Mouse (Mus musculus): ENCODE data around the gene Rbl1. TPM values are rescaled to one million over a fixed set of nuclear protein-coding genes. Genes with fewer than 3 reads are reported as not detected.
A peak's percentile ranks its signal among the peaks of the same experiment; 100 is the strongest.

The Rbl1 gene
- polyA plus RNA-seq, 1 experiment, result 1.3 TPM

DNA sequence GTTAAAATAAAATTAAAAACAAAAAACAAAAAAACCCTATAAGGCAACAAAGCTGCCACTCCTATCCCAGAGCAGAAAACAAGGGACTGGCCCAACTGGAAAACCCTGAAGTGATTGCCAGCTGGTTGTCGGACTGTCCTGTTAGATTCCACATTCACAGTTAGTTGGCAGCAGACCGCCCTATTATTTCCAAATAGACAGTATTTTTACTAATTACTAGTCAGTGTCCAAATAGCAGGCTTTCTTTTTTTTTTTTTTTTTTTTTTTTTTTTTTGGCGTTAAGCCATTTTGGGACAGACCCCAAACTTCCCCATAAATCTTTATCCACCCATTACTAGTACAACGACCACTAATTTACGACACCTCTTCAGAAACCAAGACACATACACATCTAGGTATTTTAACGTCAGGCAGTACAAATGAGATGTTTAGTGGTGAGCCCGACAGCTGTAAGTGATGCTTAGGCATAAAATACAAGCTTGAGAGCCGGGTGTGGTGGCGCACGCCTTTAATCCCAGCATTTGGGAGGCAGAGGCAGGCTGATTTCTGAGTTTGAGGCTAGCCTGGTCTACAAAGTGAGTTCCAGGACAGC is 68.7 kb downstream of the Rbl1 start:
- Histone ChIP-seq H3K4me1 (peaks cover 64% of the 10 kb centered on the region), H3K4me3 (replicated peaks) (peak overlapping the region; percentile 98), H3K27me3 (replicated peaks) (no peaks in the 10 kb centered on the region), H3K36me3 (replicated peaks; ENCODE audit: low read length) (peaks cover 3% of the 10 kb centered on the region), H3K9me3 (no peaks in the 10 kb centered on the region; the same call in 1 of the 2 replicates)
- no peak for TF ChIP-seq GATA1 (IDR thresholded peaks at IDR 0.05; ENCODE audit: borderline replicate concordance, low read length)
- TF ChIP-seq FLI1 (IDR thresholded peaks at IDR 0.05; ENCODE audit: low read length), result no peak

DNA sequence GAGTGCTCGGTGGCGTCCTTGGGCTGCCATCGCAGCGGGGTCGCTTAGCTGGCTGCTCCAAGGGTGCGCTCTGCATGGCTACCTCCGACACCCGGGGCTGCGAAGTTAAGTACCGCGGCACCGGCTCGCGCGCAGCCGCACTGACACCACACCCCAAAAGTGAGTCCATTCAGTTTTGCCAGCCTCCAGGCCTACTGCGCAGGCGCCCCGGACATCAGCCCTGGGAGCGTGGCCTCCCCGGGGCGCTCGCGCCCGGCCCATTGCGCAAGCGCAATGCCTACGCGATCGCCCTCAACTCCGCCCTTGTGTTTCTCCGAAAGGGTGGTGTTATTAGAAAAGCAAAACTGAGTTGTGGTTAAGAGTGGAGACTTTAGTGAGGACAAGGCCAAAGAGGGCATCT is 69.3 kb downstream of the Rbl1 start, which contains the start of gene Samhd1:
Samhd1 (minus strand) TSS at position 252 of the 400 bp plus-strand sequence.
- H3K36me3 ChIP-seq (replicated peaks; ENCODE audit: low read length), result peaks cover 3% of the 10 kb centered on the region
- H3K27me3 ChIP-seq (replicated peaks), result no peaks in the 10 kb centered on the region
- H3K9me3 ChIP-seq, result no peaks in the 10 kb centered on the region; the same call in 1 of the 2 replicates
- H3K4me1 ChIP-seq, result peaks cover 70% of the 10 kb centered on the region
- TF ChIP-seq GATA1 (IDR thresholded peaks at IDR 0.05; ENCODE audit: borderline replicate concordance, low read length) (no peak), FLI1 (IDR thresholded peaks at IDR 0.05; ENCODE audit: low read length) (no peak)
- H3K4me3 ChIP-seq (replicated peaks), result peak within 1 kb of the TSS; percentile 98

DNA sequence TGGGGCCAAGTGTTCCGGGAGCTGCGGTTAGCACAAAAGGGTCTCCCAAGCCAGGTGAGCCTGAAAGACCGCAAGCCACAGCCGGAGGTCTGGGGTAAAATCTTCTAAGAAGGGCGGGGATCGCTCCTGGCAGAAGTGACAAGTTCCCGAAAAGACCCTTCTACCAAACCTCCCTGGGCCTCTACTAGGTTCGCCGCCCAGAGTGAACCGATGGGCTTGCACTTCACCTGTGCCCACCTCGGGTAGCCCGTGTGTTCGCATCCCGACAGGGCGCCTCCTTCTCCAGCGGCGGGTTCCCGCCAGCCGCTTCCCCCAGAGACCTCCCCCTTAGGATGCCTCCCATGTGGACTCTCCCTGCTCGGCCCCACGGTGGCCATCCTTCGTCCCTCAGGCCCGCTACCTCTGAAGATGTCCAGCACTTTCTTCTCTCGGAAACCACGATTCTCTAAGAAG is 69.8 kb downstream of the Rbl1 start:
- peaks cover 73% of the 10 kb centered on the region for H3K4me1 ChIP-seq
- H3K9me3 ChIP-seq, result no peaks in the 10 kb centered on the region
- TF ChIP-seq GATA1 (IDR thresholded peaks at IDR 0.05; ENCODE audit: borderline replicate concordance, low read length) (no peak), FLI1 (IDR thresholded peaks at IDR 0.05; ENCODE audit: low read length) (no peak)
- H3K36me3 ChIP-seq (replicated peaks; ENCODE audit: low read length), result peaks cover 3% of the 10 kb centered on the region
- H3K27me3 ChIP-seq (replicated peaks), result no peaks in the 10 kb centered on the region
- peak overlapping the region; percentile 98 for H3K4me3 ChIP-seq (replicated peaks)

DNA sequence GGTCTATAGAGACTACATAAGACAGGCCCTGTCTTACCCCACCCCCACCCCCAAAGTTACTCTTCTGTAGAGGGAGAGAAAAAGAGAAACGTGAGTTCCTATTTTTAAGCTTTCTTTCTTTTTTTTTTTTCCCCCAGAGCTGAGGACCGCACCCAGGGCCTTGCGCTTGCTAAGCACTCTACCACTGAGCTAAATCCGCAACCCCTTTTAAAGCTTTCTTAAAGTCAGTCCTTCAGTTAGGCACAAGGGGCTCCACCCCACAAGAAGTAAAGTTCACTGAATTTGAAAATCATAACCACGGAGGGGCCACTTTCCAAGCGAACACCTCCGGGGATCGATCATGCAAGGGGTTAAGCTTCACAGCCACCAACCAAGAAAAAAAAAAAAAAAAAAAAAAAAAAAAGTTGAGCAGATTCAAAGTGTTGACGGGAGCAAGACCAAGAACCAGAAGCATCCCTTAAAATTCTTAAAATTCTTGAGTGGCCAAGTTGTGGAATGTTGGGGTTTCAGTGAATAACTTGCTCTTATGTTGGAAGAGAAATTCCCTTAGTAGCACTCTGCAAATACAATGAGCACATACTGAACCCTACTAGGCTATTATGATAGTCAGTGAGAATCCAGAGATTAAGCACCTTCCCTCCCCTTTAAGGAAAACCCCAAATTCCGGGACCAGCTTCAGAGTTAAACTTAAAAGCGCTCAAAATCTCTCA is 70.4 kb downstream of the Rbl1 start:
- TF ChIP-seq FLI1 (IDR thresholded peaks at IDR 0.05; ENCODE audit: low read length) (no peak), GATA1 (IDR thresholded peaks at IDR 0.05; ENCODE audit: borderline replicate concordance, low read length) (no peak)
- H3K4me1 ChIP-seq, result peaks cover 72% of the 10 kb centered on the region
- H3K4me3 ChIP-seq (replicated peaks), result peak overlapping the region; percentile 98
- H3K27me3 ChIP-seq (replicated peaks), result no peaks in the 10 kb centered on the region
- no peaks in the 10 kb centered on the region for H3K9me3 ChIP-seq
- H3K36me3 ChIP-seq (replicated peaks; ENCODE audit: low read length), result no peaks in the 10 kb centered on the region

DNA sequence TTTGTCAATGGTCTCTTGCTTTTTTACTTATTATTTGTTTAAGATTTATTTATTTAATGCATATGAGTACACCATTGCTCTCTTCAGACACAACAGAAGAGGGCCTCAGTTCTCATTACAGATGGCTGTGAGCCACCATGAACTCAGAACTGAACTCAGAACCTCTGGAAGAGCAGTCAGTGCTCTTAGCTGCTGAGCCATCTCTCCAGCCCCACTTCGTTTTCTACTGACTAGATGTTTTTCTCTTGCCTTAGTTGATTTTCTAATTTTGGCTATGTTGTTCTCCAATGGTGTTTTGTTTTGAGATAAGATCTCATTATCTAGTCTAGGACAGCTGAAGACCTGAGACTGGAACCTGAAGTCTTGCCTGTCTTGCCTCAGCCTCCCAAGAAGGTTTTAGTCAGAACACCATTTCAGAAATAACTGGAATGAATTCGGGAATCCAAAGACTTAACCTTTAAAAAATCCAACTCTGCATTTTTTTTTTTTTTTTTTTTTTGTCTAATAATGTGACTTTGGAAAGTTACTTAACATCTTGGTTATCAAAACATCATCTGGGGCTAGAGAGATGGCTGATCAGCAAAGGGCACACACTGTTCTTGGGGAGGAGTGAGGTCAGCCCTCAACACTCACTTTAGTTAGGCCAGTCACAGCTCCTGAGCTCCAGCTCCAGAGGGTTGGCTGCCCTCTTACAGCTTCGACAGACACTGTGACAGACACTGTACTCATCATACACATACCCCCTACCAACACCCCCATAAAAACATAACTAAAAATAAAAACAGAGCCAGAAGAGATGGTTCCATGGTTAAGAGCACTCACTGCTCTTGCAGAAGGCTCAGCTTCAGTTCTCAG is 71.4 kb downstream of the Rbl1 start:
- Histone ChIP-seq H3K36me3 (replicated peaks; ENCODE audit: low read length) (peaks cover 6% of the 10 kb centered on the region), H3K4me1 (peaks cover 69% of the 10 kb centered on the region), H3K27me3 (replicated peaks) (no peaks in the 10 kb centered on the region), H3K9me3 (no peaks in the 10 kb centered on the region), H3K4me3 (replicated peaks) (peak overlapping the region; percentile 86)
- TF ChIP-seq FLI1 (IDR thresholded peaks at IDR 0.05; ENCODE audit: low read length) (no peak), GATA1 (IDR thresholded peaks at IDR 0.05; ENCODE audit: borderline replicate concordance, low read length) (no peak)

DNA sequence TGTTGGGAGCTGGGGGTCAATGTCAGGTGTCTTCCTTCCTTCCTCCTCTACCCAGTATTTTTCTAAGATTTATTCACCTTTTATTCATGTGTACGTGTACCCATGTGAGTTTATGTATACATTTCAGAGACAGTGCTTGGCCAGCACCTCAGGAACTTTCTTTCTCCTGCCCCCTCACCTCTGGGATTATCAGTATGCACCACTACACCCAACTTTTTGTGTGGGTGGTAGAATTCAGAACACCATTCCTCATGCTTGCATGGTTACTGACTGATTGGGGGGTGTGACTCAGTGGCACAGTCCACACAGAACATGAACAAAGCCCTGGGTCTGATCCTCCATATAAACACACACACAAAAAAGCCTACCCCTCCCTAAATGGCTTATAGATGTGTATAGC is 72.2 kb downstream of the Rbl1 start:
- peaks cover 67% of the 10 kb centered on the region for H3K4me1 ChIP-seq
- peaks cover 14% of the 10 kb centered on the region for H3K36me3 ChIP-seq (replicated peaks; ENCODE audit: low read length)
- H3K9me3 ChIP-seq, result no peaks in the 10 kb centered on the region
- TF ChIP-seq FLI1 (IDR thresholded peaks at IDR 0.05; ENCODE audit: low read length) (no peak), GATA1 (IDR thresholded peaks at IDR 0.05; ENCODE audit: borderline replicate concordance, low read length) (no peak)
- no peaks in the 10 kb centered on the region for H3K27me3 ChIP-seq (replicated peaks)
- H3K4me3 ChIP-seq (replicated peaks), result peak overlapping the region; percentile 69

DNA sequence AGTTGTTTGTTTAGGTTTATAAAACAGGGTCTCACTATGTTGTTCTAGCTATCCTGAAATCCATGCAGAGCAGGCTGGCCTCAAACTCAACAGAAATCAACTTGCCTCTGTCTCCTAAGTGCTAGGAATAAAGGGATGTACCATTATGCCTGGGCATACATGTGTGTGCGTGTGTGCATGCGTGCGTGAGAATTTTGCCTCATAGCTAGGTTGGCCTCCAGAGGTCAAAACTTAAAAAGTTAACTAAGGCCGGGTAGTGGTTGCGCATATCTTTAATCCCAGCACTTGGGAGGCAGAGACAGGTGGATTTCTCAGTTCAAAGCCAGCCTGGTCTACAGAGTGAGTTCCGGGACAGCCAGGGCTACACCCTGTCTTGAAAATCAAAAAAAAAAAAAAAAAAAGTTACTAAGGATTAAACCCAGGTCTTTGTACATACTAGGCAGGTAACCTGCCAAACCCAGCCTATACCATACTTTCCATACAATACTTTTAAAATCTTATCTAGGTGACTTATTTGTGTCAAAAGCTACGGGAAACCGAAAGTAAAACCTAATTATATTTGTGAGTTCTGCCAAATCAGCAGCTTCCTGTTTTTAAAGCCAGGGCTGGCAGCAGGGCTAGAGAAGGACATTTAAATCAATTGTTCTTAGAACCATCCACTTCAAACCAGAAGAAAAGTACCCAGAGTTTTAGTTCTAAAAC is 73.4 kb downstream of the Rbl1 start:
- Histone ChIP-seq H3K36me3 (replicated peaks; ENCODE audit: low read length) (peaks cover 25% of the 10 kb centered on the region), H3K4me1 (peaks cover 58% of the 10 kb centered on the region), H3K9me3 (no peaks in the 10 kb centered on the region), H3K27me3 (replicated peaks) (no peaks in the 10 kb centered on the region), H3K4me3 (replicated peaks) (peak overlapping the region; percentile 92)
- TF ChIP-seq GATA1 (IDR thresholded peaks at IDR 0.05; ENCODE audit: borderline replicate concordance, low read length), result no peak
- no peak for TF ChIP-seq FLI1 (IDR thresholded peaks at IDR 0.05; ENCODE audit: low read length)

DNA sequence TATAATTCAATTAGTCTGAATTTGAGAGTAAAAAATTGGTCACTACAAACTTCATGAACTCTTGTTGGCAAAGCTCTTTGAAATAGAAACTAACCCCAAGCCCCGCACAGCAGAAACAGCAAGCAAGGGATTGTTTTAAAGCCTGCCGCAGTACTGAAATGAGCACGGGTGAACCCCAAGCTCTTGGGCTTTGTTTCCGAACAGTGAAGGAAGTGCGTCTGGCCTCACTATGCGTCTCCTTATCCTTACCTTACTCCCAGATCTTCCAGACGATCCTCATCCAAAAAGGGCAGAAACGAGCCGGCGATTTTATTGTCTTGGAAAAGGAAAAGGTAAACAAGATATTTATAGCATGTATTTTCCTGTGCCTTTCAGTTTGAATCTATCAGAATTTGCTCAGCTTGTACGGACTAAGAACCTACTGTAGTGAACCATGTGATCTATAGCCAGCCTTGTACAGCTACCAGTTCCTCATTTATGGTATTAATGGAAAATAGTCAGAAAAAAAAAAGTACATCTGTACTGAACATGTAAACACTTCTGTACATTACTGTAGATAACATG is 74.7 kb downstream of the Rbl1 start:
- TF ChIP-seq FLI1 (IDR thresholded peaks at IDR 0.05; ENCODE audit: low read length), result no peak
- no peak for TF ChIP-seq GATA1 (IDR thresholded peaks at IDR 0.05; ENCODE audit: borderline replicate concordance, low read length)
- peak overlapping the region; percentile 90 for H3K4me3 ChIP-seq (replicated peaks)
- no peaks in the 10 kb centered on the region for H3K9me3 ChIP-seq
- H3K36me3 ChIP-seq (replicated peaks; ENCODE audit: low read length), result peaks cover 38% of the 10 kb centered on the region
- H3K27me3 ChIP-seq (replicated peaks), result no peaks in the 10 kb centered on the region
- peaks cover 54% of the 10 kb centered on the region for H3K4me1 ChIP-seq

DNA sequence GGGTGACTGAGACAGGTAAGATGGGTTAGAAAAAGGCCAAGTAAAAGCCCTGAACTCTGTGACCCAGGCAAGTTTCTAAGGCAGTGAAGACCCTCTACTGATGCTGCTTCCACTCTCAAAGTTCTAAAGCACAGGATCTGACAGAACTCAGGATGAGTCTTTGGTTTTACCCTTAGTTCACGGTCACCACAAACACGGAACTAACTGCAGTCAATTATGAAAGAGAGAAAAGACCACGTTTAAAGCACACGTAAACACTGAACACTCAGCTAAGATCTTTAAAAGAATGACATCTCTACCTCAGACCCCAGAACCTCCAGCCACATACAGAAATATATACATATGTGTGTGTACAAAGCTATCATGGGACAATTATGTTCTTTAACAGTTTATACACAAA is 75.2 kb downstream of the Rbl1 start:
- H3K9me3 ChIP-seq, result no peaks in the 10 kb centered on the region
- TF ChIP-seq FLI1 (IDR thresholded peaks at IDR 0.05; ENCODE audit: low read length) (no peak), GATA1 (IDR thresholded peaks at IDR 0.05; ENCODE audit: borderline replicate concordance, low read length) (no peak)
- peak overlapping the region; percentile 90 for H3K4me3 ChIP-seq (replicated peaks)
- H3K27me3 ChIP-seq (replicated peaks), result no peaks in the 10 kb centered on the region
- peaks cover 41% of the 10 kb centered on the region for H3K36me3 ChIP-seq (replicated peaks; ENCODE audit: low read length)
- peaks cover 54% of the 10 kb centered on the region for H3K4me1 ChIP-seq

Data from megakaryocyte, embryonic 14.5 days (primary cell).